Mouse (Mus musculus): ENCODE measurements at regions not wholly inside any gene's neighbourhood (a gene's known extent, or its start where the extent isn't known, plus 50 kb on each side); places are given as distances from the start of the nearest gene placed in this dataset.

DNA sequence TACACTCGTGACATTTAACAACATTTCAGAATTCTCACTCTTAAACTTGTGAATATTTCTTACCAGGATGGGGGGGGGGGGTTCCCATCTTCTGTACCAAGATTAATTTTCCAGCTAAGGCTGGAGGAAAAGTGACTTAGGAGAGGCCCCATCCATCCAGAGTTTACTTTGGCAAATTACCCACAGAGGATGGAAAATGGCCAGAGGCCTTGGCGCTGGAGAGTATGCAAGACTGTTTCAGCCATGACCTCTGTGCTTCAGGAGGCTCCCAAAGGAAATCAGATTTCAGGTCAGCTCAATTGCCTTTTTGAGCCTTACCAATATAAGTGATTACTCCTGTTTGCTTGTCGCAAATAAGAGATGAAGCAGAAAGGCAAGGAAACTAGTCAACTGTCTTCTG, 143.4 kb upstream of the F930015N05Rik start:
- peak; percentile 13 for DNase-seq (ENCODE audit: low read depth, low spot score)

GRCm38 (mm10) chr11:64586056-64586455, 149.6 kb upstream of the F930015N05Rik start:
- DNase-seq (ENCODE audit: low read depth, low spot score): no peak

GRCm38 (mm10) chr11:64587034-64587710, 150.7 kb upstream of the F930015N05Rik start:
- no peak for DNase-seq (ENCODE audit: low read depth, low spot score)

DNA sequence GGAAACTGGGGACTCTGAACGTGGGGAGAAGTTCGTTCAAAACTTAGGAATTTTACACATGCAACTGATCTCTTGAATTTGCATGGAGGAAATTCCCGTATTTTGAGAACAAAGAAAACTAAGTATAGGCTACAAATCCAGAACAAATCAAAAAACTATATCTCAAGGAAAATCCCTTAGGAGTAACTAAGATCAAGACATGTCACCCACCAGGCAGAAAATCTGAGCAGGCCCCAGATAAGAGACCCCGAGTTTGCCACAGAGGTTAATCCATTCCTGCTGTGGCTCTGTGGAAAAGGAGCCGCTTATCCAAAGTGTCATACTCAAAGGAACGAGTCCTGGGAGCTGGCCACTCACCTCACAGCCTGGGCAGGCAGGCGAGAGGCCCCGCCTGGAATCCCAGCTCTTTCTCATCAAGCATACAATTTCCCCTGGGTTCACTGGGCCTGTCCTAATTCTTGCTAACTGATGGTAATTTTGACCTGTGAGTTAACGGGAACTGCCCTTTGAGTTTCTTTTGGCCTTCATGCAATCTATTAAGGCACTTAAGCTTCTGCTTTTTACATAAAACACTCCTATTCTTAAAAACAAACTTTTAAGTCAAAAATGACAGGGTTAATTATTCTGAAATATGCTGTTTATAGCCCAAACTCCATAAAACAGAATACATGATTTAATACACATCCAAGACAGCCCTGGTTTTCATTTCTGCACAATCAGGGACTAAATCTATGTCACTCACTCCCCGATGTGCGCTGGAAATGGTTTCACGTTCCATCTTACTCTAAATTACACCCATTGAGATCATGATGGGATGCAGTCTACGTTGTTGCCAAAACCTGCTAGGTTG, 151.5 kb upstream of the F930015N05Rik start:
- DNase-seq (ENCODE audit: low read depth, low spot score): no peak

DNA sequence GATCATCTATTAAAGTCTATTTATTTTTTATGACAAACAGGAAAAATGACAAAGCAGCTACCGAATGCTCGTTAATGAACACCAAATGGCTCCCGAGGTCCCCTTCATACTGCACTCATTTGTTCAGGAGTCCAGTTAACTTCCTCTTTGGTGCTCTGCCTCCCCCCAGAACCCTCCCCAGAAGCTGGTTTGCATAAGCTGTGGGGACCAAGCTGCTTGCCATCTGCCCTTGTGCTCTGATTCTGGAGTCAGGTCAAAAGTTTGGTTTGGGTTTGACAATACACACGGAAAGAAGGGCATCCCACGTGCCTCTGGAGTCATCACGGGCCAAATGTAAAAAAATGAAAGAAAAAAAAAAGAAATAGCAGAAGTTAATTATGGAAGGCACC, 152.1 kb upstream of the F930015N05Rik start:
- no peak for DNase-seq (ENCODE audit: low read depth, low spot score)

DNA sequence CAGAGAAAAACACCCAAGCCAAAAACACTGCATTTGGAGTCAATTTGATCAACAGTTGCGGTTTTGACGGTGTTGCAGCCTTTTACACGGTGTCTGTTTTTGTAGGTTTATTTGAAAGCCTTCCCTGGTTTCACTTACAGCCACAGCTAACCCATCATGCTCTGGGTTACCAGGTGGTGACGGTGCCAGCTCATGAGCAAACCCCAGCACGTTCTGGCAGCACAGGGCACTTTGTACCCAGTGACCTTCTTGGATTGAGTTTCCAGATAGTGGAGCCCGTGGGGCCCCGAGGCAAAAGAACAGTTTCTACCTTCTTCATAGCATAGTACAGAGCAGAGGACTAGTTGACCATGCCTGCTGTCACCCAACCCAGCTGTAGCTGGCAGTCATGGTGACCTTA, 152.6 kb upstream of the F930015N05Rik start:
- DNase-seq (ENCODE audit: low read depth, low spot score): no peak

GRCm38 (mm10) chr11:64590091-64590490, 153.6 kb upstream of the F930015N05Rik start:
- no peak for DNase-seq (ENCODE audit: low read depth, low spot score)

- no peak for DNase-seq (ENCODE audit: low read depth, low spot score)
Measured at GRCm38 (mm10) chr11:64592253-64592652, 155.8 kb upstream of the F930015N05Rik start.

GRCm38 (mm10) chr11:64597305-64597704, 160.9 kb upstream of the F930015N05Rik start:
- no peak for DNase-seq (ENCODE audit: low read depth, low spot score)

GRCm38 (mm10) chr11:64599178-64599577, 162.7 kb upstream of the F930015N05Rik start:
- peak; percentile 7 for DNase-seq (ENCODE audit: low read depth, low spot score)

GRCm38 (mm10) chr11:64600201-64601102, 164.0 kb upstream of the F930015N05Rik start:
- peak; percentile 2 for DNase-seq (ENCODE audit: low read depth, low spot score)

DNA sequence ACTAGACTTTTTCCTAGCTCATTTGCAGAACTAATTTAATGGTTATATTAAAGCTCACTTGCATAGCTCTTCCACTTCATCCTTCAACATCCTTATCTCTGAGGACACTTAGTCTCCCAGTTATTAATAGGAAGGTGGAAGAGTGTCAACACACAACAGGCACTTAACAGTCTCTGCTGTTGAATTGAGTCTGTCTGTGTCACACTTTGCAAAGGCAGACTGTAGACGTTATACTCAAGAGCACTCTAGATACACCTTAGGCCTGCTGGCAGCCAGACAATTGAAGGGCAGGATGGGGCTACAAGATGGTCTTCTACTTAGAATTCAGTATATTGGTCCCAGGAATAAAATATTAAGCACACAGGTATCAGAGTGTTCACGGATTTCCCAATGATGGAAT, 172.6 kb upstream of the F930015N05Rik start:
- DNase-seq (ENCODE audit: low read depth, low spot score): no peak

DNA sequence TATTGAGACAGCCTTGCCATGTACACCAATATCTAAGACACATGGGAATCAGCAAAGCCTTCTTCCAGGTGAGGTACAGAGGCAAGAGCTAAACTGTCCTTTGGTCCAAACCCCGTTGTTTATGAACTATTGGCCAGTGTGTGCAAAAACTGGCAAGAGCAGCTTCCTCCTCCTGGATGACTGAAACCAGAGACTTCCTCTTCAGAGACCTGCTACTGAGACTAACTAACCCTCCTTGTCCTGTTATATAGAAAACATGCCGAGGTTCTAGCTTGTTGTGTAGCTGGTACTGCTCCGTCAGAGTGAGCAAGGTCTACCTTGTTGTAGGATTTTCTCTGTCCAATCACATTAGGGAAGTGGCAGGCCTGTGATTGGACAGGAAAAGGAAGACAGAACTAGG, 174.3 kb upstream of the F930015N05Rik start:
- DNase-seq (ENCODE audit: low read depth, low spot score): no peak

DNA sequence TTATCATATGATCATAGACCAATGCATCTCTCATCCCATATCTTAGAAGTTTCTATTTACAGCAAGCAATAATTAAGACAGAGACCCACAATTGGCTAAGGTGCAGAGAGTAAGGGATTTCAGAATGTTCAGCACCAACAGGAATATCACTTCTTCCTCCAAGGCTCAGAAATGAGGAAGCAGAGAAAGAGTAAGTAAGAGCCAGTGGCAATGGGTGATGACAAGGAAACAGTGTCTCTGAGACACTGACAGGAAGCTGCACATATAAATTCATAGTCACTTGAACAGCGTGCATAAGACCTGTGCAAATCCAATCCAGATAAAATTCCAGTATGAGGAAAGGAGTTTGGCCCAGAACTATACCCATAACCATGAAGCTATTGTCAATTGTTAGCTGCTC, 178.7 kb upstream of the F930015N05Rik start:
- DNase-seq (ENCODE audit: low read depth, low spot score): no peak

DNA sequence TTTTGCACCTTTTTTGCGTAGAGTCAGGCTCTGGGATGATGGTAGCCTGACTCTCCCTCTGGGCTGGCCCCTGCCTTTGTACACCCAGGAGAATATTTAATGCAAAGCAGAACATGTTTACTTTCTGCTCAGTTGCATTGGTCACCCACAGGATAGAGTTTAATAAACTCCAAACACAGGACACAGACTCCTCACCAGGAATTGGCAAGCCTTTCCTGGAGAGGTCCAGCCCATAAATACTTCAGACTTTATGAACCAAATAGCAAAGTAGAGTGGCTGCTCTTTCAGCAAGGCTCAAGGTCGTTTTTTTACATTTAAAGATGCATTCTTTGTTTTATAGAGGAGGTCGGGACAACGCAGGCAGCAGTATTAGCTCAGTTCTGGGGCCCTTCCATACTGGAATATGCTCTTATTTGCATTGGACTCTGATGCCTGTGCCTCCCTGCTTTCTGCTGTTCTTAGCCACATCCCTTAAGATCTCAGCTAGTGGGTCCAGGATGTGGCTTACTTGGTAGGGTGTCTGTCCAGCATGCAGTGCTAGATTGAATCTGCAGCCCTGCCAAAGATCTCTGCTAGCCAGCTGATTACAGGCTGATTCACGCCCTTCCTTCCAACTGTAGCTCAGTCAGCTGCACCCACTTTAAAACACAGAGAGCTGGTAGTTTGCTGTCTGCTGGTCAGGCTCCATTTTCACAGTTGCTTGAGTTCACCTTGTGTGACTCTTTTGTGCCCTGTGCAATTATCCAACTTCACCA, 182.4 kb upstream of the F930015N05Rik start:
- DNase-seq (ENCODE audit: low read depth, low spot score): no peak

- DNase-seq (ENCODE audit: low read depth, low spot score): no peak
Measured at GRCm38 (mm10) chr11:64627180-64627579, 190.7 kb upstream of the F930015N05Rik start.

GRCm38 (mm10) chr11:64640947-64641346, 204.5 kb upstream of the F930015N05Rik start:
- no peak for DNase-seq (ENCODE audit: low read depth, low spot score)

DNA sequence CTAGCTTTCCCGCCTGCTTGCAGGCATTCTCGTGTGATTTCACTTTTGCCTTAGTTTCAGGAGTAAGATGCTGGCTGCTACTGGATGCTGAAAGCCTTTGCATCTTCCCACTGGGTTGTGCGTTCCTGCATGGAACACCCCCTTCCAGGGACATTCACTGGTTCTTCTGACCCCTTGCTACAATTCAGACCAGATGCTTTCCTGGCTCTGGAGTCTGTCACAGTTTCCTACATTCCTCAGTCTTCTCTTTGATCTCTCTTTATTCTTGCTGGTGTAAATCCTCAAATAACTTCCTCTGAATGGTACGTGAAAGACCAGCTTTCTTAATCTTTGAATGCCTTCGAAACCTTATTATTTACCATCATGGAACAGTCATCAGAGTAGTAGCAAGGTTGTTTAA, 206.7 kb upstream of the F930015N05Rik start:
- no peak for DNase-seq (ENCODE audit: low read depth, low spot score)

DNA sequence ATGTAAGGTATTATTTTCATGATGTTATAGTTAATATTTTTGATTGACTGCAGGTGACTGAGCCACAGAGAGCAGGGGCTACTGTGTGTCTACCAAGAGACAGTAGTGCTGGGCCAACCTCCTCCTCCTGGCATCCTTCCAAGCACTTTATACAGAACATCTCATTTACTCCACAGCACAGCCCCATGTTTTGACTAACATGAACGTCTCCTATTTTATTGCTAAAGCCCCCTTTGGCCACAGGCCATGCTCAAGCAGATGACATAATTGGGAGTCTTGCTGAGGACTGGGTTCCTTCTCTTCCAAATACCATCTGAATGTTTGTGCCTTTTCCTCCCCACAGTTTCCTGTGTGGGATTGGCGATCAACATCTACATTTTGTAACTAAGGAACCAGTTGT, 211.5 kb upstream of the F930015N05Rik start:
- no peak for DNase-seq (ENCODE audit: low read depth, low spot score)

- no peak for DNase-seq (ENCODE audit: low read depth, low spot score)
Measured at GRCm38 (mm10) chr11:64650571-64651282, 214.3 kb upstream of the F930015N05Rik start.

GRCm38 (mm10) chr11:64652811-64653210, 216.4 kb upstream of the F930015N05Rik start:
- DNase-seq (ENCODE audit: low read depth, low spot score): no peak
